Mouse (Mus musculus) CD4-positive naive resting alpha-beta T cell, adult 76 days (primary cell): ENCODE results near the gene Fam43a. TPM values are rescaled to one million over a fixed set of nuclear protein-coding genes. Genes with fewer than 3 reads are reported as not detected.

Source experiments
- total RNA-seq: library from RNA; stranded (reverse); gene quantifications from one replicate; pipeline ENCODE4 v1.2.4, GENCODE M21; 2023

The Fam43a gene
- total RNA-seq = 21.6 TPM

GRCm38 (mm10) chr16:30599491-30600268 is at the start of gene Fam43a:
TSS of gene Fam43a (plus strand) at chr16:30599723.

GRCm38 (mm10) chr16:30550748-30551192 is 48.8 kb upstream of the Fam43a start, which contains the start of gene Tmem44:
TSS of gene Tmem44 (minus strand) at chr16:30550842.

DNA sequence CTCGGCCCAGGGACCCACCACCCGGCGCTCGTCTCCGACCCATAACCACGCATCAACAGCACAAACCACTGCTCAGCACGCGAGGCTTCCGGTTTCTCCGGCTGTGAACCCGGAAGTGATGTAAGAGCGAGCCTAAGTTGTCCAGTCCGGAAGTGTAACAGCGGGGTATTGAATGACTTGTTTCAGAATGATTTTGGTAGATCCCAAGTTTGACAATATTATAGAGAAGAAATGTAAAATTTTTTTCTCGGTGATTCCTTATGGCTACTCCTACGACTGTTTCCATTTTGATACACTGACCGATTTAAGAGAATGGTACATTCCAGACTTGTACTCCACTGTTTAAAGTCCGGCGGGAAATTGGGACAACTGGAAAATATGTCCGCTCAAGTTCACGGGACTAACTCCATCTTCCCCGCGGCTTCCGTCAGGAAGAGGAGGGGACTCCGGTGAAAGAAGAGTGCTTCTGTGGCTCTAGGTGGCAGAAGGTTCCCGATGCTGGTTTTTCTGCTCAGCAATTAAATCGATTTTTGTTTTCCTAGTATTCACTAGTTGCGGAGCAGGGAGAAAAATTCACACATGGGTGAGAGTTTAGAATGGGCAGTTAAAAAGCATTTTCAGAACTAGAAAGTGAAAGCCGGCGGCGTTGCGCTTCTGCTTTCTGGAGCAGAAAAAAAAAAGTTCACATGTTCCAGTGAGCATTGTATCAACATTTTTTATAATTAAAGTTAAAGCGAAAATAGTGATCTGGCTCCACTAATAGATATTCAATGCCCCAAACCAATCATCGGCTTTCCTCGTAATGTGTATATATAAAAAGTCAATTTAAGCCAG is 11.8 kb upstream of the Fam43a start, which contains the start of gene Lsg1:
TSS of gene Lsg1 (minus strand) at position 99 of the 834 bp plus-strand sequence.

Other genes starting within 250 kb of the Fam43a start
- 106 TPM for gene Atp13a3, start 193.7 kb upstream of the Fam43a start, total RNA-seq
- gene Tmem44, start 48.9 kb upstream of the Fam43a start, total RNA-seq = 0.18 TPM
- gene Lsg1, start 12.1 kb upstream of the Fam43a start, total RNA-seq = 94.6 TPM